Mouse (Mus musculus) megakaryocyte, embryonic 14.5 days (primary cell): ENCODE data around the gene Tcte2. TPM values are rescaled to one million over a fixed set of nuclear protein-coding genes. Genes with fewer than 3 reads are reported as not detected.
"Not testable (repeated sequence)": the region's sequence is repeated elsewhere in the genome, so short reads cannot be mapped to it uniquely, and the experiment has no call there.

Experiments used
- H3K27me3 ChIP-seq: replicated peaks from 2 replicates; pipeline ENCODE3; 2012; ENCODE audit warnings: inconsistent platforms
- H3K36me3 ChIP-seq: replicated peaks from 2 replicates; pipeline ENCODE3; 2012; ENCODE audit warnings: low read length, inconsistent platforms, mixed read lengths
- H3K4me1 ChIP-seq: 2 replicates; pipeline ENCODE4 v1.6.1; 2012; ENCODE audit warnings: inconsistent platforms
- H3K4me3 ChIP-seq: replicated peaks from 2 replicates; pipeline ENCODE3; 2012; ENCODE audit warnings: moderate library complexity, mild to moderate bottlenecking, inconsistent platforms
- H3K9me3 ChIP-seq: 2 replicates; pipeline ENCODE4 v1.6.1; 2012; ENCODE audit warnings: inconsistent platforms
- FLI1 ChIP-seq: IDR thresholded peaks from 2 replicates; pipeline ENCODE4 v1.6.1; 2012; ENCODE audit warnings: low read length, inconsistent platforms, mixed read lengths
- GATA1 ChIP-seq: IDR thresholded peaks from 3 replicates; pipeline ENCODE4 v1.6.1; 2012; ENCODE audit warnings: mixed read lengths, low read length, inconsistent platforms, borderline replicate concordance
- polyA plus RNA-seq: library from polyadenylated mRNA; stranded (reverse); fragments of >175 nt; gene quantifications from 2 replicates; pipeline ENCODE4 v1.2.3, GENCODE M21; 2012; ENCODE audit warnings: low replicate concordance; ENCODE audit not compliant: insufficient read depth

Tcte2 gene
- polyA plus RNA-seq, 1 experiment, result not detected

GRCm38 (mm10) chr17:13679725-13680124 lies 81.9 kb downstream of the Tcte2 start:
- Histone ChIP-seq H3K4me1 (peaks cover 37% of the 10 kb centered on the region), H3K4me3 (no peak overlapping the region), H3K27me3 (peaks cover 49% of the 10 kb centered on the region), H3K9me3 (peaks cover 17% of the 10 kb centered on the region), H3K36me3 (no peaks in the 10 kb centered on the region)
- no peak for TF ChIP-seq GATA1
- no peak for TF ChIP-seq FLI1

DNA sequence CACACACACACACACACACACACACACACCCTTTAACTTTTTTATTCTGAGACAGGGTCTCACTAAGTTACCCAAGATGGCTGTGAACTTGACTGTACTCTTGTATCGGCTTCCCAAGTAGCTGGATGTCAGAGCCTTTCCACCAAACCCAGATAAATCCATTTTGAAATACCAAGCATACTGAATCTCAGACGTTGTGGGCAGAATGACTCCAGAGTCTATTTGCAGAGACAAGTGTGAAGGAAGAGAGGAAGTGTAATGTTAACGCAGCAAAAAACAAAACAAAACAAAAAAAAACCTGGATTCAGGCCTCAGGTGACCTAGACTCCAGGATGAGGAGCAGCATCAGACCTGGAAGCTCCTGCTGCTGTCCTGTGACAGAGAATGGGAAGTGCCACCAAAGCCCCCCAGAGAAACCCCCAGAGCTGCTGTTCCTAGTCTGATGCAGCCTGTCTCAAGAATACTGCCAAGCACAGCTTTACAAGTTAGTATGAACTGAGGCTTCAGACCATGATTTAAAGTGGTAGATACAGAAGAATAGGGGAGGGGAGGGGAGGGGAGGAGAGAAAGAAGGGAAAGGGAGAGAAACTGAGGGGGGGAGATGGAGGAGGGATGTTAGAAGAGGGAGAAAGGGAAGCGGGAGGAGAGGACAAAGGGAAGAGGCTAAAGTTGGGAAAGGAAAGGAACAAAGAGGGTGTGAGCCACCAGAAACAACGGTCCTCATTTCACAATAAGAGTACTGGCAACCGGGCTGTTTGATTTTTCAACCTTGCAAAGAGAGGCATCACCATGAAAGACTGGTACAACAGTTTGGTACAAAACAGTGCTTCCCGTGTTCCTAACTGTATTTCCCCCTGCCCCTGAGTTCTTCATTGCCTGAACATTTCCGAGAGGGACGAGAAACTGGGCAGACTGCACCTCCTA lies 84.1 kb downstream of the Tcte2 start:
- Histone ChIP-seq H3K36me3 (no peaks in the 10 kb centered on the region), H3K4me3 (no peak overlapping the region), H3K4me1 (peaks cover 20% of the 10 kb centered on the region), H3K9me3 (peaks cover 27% of the 10 kb centered on the region), H3K27me3 (peaks cover 66% of the 10 kb centered on the region)
- no peak for TF ChIP-seq FLI1
- TF ChIP-seq GATA1, result no peak

DNA sequence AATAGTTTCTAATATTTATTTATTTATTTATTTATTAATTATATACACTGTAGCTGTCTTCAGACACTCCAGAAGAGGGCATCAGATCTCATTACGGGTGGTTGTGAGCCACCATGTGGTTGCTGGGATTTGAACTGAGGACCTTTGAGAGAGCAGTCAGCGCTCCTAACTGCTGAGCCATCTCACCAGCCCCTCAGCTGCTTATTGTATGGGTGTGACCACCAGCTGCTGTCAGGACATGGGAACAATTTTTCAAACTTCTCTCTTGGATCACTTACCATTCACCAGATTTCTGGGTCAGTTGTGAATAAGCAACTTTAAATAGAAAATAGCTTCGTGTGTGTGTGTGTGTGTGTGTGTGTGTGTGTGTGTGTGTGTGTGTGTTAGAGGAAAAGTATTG lies 85.5 kb downstream of the Tcte2 start:
- H3K4me3 ChIP-seq, H3K36me3 ChIP-seq: not testable (repeated sequence)
- H3K27me3 ChIP-seq, result peaks cover 67% of the 10 kb centered on the region
- H3K9me3 ChIP-seq, result peaks cover 32% of the 10 kb centered on the region
- peaks cover 12% of the 10 kb centered on the region; the same call in 1 of the 2 replicates for H3K4me1 ChIP-seq

DNA sequence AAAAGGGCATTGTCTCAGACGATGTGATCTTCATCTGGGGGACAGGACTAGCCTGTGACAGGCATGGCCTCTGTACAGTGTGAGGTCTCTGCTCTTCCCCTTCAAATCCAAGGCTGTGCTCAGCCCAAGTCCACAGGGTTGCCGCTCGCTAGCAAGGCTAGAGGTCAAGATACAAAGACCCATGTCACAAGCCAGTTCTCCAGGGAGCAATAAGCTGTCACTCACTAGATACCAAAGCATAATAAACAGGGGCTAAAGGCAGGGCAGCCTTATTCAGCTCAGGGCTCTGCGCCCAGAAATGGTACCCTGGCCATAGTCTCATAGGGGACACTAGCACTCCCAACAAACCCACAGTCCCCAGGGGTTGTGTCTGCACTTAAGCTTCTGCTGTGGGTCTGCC lies 86.0 kb downstream of the Tcte2 start:
- H3K9me3 ChIP-seq, result peaks cover 30% of the 10 kb centered on the region
- peaks cover 70% of the 10 kb centered on the region for H3K27me3 ChIP-seq
- no peaks in the 10 kb centered on the region for H3K36me3 ChIP-seq
- H3K4me3 ChIP-seq, result no peak overlapping the region
- TF ChIP-seq GATA1 (no peak), FLI1 (no peak)
- H3K4me1 ChIP-seq, result peaks cover 12% of the 10 kb centered on the region; the same call in 1 of the 2 replicates

- peaks cover 26% of the 10 kb centered on the region for H3K9me3 ChIP-seq
Observed at GRCm38 (mm10) chr17:13674695-13675306, 86.8 kb downstream of the Tcte2 start.

GRCm38 (mm10) chr17:13671732-13672131 lies 89.9 kb downstream of the Tcte2 start:
- TF ChIP-seq FLI1 (no peak), GATA1 (no peak)
- H3K9me3 ChIP-seq, result peaks cover 28% of the 10 kb centered on the region
- no peaks in the 10 kb centered on the region for H3K36me3 ChIP-seq
- peaks cover 78% of the 10 kb centered on the region for H3K27me3 ChIP-seq
- peaks cover 9% of the 10 kb centered on the region; the same call in 1 of the 2 replicates for H3K4me1 ChIP-seq
- H3K4me3 ChIP-seq, result no peak overlapping the region

More at GRCm38 (mm10) chr17:13674695-13675306, 86.8 kb downstream of the Tcte2 start:
- Histone ChIP-seq H3K4me3 (no peak overlapping the region), H3K4me1 (peaks cover 10% of the 10 kb centered on the region; the same call in 1 of the 2 replicates), H3K36me3 (no peaks in the 10 kb centered on the region), H3K27me3 (peaks cover 71% of the 10 kb centered on the region)
- TF ChIP-seq FLI1 (no peak), GATA1 (no peak)

- Histone ChIP-seq H3K9me3 (peaks cover 23% of the 10 kb centered on the region), H3K4me1 (peaks cover 9% of the 10 kb centered on the region; the same call in 1 of the 2 replicates), H3K4me3 (no peak overlapping the region), H3K27me3 (peaks cover 73% of the 10 kb centered on the region), H3K36me3 (no peaks in the 10 kb centered on the region)
- no peak for TF ChIP-seq FLI1
- no peak for TF ChIP-seq GATA1
Observed at GRCm38 (mm10) chr17:13670227-13670626, 91.4 kb downstream of the Tcte2 start.

DNA sequence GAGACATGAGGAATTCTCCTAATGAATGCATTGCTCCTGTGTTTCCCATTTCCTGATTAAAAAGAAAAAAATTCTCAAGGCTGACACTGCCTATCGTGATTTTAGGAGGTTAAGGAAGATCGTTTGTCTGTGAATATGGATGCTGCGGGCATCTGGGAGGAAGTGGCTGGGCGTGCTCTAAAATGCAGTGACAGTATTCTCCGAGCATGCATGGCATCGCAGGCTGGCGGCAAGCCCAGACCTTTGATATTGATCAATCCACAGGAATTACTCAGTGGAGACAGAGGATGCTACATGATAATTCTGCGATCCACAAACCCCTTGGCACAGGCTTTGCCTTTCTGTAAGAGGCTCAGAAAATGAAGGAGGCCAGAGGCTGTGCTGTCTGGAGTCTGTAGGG lies 92.4 kb downstream of the Tcte2 start:
- Histone ChIP-seq H3K27me3 (peaks cover 69% of the 10 kb centered on the region), H3K36me3 (no peaks in the 10 kb centered on the region)
- TF ChIP-seq GATA1 (no peak), FLI1 (no peak)

DNA sequence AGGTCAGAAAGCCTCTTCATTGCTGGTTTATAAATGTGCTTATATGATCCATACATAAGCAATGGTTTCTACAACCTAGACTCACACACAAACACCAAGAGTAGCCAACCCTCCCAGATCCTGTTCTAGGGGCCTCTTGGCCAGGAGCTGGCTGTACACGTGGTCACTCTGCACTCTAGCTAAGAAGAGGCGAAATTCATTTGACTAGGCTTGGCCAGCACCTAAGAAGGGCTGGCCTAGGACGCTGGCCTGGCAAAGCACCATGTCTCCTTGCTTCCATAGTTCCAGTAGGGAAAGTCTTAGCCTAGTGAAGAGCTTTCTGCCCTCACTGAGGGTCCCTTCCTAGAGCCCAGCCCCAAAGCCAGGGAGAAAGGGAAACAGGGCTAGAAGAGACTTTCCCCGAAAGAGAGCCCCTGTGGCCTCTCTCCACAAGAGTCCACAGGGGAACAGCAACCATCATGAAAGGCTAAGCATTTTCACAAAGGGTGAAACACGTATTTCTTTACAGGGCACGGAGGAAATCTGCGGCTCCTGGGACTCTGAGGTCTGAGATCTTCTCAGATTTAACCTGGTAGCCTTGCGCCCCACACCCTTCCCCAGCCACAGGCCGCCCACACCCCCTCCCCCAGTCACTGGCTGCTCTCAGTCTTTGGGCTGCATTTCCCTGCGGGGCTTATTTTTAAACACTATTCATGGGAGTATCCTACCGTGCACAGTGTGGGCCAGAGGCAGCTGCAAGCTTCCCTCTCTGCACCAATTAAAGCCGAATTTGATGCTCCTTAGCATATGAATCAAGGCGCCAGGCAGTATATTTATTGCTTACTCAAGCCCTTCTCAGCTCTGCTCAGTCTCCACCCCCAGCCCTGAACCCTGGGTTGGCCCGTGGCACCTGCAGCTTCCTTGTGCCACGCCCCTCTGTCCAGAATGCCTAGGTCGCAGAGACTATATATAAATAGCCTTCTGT lies 93.3 kb downstream of the Tcte2 start:
- no peak for TF ChIP-seq GATA1
- no peak for TF ChIP-seq FLI1
- Histone ChIP-seq H3K4me1 (no peaks in the 10 kb centered on the region), H3K4me3 (no peak overlapping the region), H3K27me3 (peaks cover 62% of the 10 kb centered on the region), H3K36me3 (no peaks in the 10 kb centered on the region), H3K9me3 (peaks cover 22% of the 10 kb centered on the region)

More for the DNA sequence above, 92.4 kb downstream of the Tcte2 start:
- H3K4me3 ChIP-seq, result no peak overlapping the region
- H3K9me3 ChIP-seq, result peaks cover 26% of the 10 kb centered on the region
- peaks cover under 1% of the 10 kb centered on the region; the same call in 1 of the 2 replicates for H3K4me1 ChIP-seq
